Mouse (Mus musculus) heart, postnatal 0 days (tissue): ENCODE data around the gene Zscan5b. TPM values are rescaled to one million over a fixed set of nuclear protein-coding genes. Genes with fewer than 3 reads are reported as not detected.

Experiments used
- ATAC-seq: fragments of 200-750 bp; cut with Nextera tagmentation; 2 replicates; pipeline ENCODE4 v1.8.0; 2017; ENCODE audit warnings: low read depth, moderate number of reproducible peaks, moderate library complexity; ENCODE audit not compliant: insufficient read depth
- DNase-seq: peaks from one replicate; pipeline ENCODE4 v3.0.0-alpha.2; 2016; ENCODE audit warnings: low spot score
- H3K27ac ChIP-seq: fragments of 300-500 bp; sonication (generic); 2 replicates; pipeline ENCODE4 v1.5.1; 2014; ENCODE audit warnings: low read depth, mild to moderate bottlenecking
- H3K27me3 ChIP-seq: fragments of 300-500 bp; sonication (generic); 2 replicates; pipeline ENCODE4 v1.6.1; 2014; ENCODE audit warnings: low read length, mixed read lengths; ENCODE audit not compliant: control insufficient read depth, insufficient read depth
- H3K36me3 ChIP-seq: fragments of 300-500 bp; sonication (generic); replicated peaks from 2 replicates; pipeline ENCODE4 v1.6.1; 2014; ENCODE audit warnings: low read length, mixed read lengths; ENCODE audit not compliant: control insufficient read depth, insufficient read depth
- H3K4me1 ChIP-seq: fragments of 300-500 bp; sonication (generic); 2 replicates; pipeline ENCODE4 v1.6.1; 2014; ENCODE audit warnings: antibody characterized with exemption; ENCODE audit not compliant: control insufficient read depth, insufficient read depth
- H3K4me2 ChIP-seq: fragments of 300-500 bp; sonication (generic); 2 replicates; pipeline ENCODE4 v1.6.1; 2014; ENCODE audit warnings: low read depth, mild to moderate bottlenecking, low read length, moderate library complexity
- H3K4me3 ChIP-seq: fragments of 300-500 bp; sonication (generic); 2 replicates; pipeline ENCODE4 v1.5.1; 2014; ENCODE audit warnings: low read depth, low read length
- H3K9ac ChIP-seq: fragments of 300-500 bp; sonication (generic); replicated peaks from 2 replicates; pipeline ENCODE4 v1.6.1; 2014; ENCODE audit warnings: low read depth, low read length, mixed read lengths
- H3K9me3 ChIP-seq: fragments of 300-500 bp; sonication (generic); replicated peaks from 2 replicates; pipeline ENCODE4 v1.6.1; 2016; ENCODE audit warnings: low read length; ENCODE audit not compliant: control insufficient read depth
- CTCF ChIP-seq: IDR thresholded peaks from 2 replicates; pipeline ENCODE4 v1.5.1; 2016; ENCODE audit warnings: antibody characterized with exemption, control low read depth, low read depth
- EP300 ChIP-seq: IDR thresholded peaks from 2 replicates; pipeline ENCODE4 v1.6.1; 2016; ENCODE audit warnings: antibody characterized with exemption, low read depth
- WGBS: fragments of 180-500 bp; shearing (Covaris S2); extraction: QIAGEN DNeasy Blood & Tissue Kit; methylation state at CpG from one replicate; pipeline ENCODE4 v1.1.7; 2014; 5-methylcytosine and 5-hydroxymethylcytosine counted together
- polyA plus RNA-seq: library from polyadenylated mRNA; unstranded; fragments of >200 nt; fragmentation: Nextera tagmentation; extraction: Ambion mirVana; gene quantifications from 2 replicates; pipeline ENCODE4 v1.2.1, GENCODE M21; 2015
- total RNA-seq: library from RNA; depleted of rRNA; stranded (reverse); fragments of >200 nt; gene quantifications from 2 replicates; pipeline ENCODE4 v1.2.3, GENCODE M21; 2014; ENCODE audit warnings: low replicate concordance

The Zscan5b gene
- total and polyA plus RNA-seq, 2 experiments from 2014 or later, result not detected

DNA sequence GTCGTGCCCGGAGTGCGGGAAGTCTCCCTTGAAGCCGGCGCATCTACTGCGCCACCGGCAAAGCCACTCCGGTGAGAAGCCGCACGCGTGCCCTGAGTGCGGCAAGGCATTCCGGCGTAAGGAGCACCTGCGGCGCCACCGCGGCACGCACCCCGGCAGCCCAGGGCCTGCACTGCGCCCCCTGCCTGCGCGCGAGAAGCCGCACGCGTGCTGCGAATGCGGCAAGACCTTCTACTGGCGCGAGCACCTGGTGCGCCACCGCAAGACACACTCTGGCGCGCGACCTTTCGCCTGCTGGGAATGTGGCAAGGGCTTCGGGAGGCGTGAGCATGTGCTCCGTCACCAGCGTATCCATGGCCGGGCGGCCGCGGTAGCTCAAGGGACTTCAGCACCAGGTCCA is 32.5 kb upstream of the Zscan5b start:
- DNase-seq, result no peak
- WGBS, result 54% methylated on average over 45 of the region's 45 CpGs
- Histone ChIP-seq H3K4me3 (no peak overlapping the region), H3K27me3 (0 out of 2 replicates have a peak, but pooled peaks cover 4% of the 10 kb centered on the region), H3K27ac (no peak overlapping the region), H3K4me2 (no peak overlapping the region), H3K9me3 (no peaks in the 10 kb centered on the region), H3K36me3 (peaks cover 30% of the 10 kb centered on the region), H3K4me1 (peaks cover 3% of the 10 kb centered on the region; the same call in 1 of the 2 replicates), H3K9ac (no peak overlapping the region)
- ATAC-seq, result no peak; the same call in 1 of the 2 replicates
- TF ChIP-seq EP300 (no peak), CTCF (0 out of 2 replicates have a peak, but pooled peaks have one; percentile 29)

DNA sequence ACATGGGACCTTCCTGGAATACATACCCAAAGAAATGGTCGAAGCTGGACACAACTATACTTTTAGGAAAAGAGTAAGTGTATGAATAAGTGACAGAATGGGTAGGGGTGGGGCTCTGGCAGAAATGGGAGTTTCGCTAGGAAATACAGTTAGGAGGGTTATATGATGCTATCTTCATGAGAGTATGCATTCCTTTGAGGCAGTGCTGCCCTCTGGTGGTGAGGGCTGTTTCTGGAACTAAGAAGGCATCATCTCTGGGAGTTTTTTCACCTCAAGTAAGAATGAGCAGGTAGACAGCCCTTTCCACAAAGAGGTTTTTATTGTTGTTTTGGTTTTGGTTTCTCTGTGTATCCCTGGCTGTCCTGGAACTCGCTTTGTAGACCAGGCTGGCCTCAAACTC is 30.7 kb upstream of the Zscan5b start:
- ATAC-seq, result peak; percentile 33; the same call in 1 of the 2 replicates
- DNase-seq, result peak; percentile 50
- Histone ChIP-seq H3K9ac (no peak overlapping the region), H3K27ac (no peak overlapping the region), H3K4me3 (no peak overlapping the region), H3K36me3 (peaks cover 24% of the 10 kb centered on the region), H3K27me3 (0 out of 2 replicates have a peak, but pooled peaks cover 4% of the 10 kb centered on the region), H3K4me2 (no peak overlapping the region), H3K9me3 (no peaks in the 10 kb centered on the region), H3K4me1 (no peaks in the 10 kb centered on the region)
- no peak for TF ChIP-seq EP300
- TF ChIP-seq CTCF, result peak; percentile 87
- 36% methylated on average over 3 of the region's 3 CpGs for WGBS

DNA sequence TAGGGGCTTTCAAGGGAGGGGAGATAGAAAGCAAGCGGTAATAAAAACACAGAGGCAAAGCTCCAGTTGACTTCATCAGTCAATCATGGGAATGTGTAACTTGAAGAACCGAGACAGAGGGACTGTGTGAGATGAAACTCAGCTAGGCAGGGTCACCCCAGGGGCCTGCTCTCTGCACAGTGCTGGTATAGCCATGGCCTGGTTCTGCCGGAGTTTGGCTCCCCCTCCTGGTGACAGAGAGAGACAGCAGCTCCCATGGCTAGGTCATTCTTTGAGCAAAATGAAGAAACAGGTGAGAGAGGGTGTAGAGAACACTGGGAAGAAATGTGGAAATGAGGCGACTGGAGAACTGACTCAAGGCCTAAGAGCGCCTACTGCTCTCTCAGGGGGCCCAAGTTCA is 27.9 kb upstream of the Zscan5b start:
- Histone ChIP-seq H3K9ac (no peak overlapping the region), H3K4me3 (no peak overlapping the region), H3K9me3 (no peaks in the 10 kb centered on the region), H3K27me3 (0 out of 2 replicates have a peak, but pooled peaks cover 9% of the 10 kb centered on the region), H3K27ac (no peak overlapping the region), H3K4me2 (no peak overlapping the region), H3K36me3 (peaks cover 8% of the 10 kb centered on the region; the same call in 1 of the 2 replicates), H3K4me1 (no peaks in the 10 kb centered on the region)
- TF ChIP-seq CTCF (peak; percentile 83), EP300 (no peak)
- WGBS, result 19% methylated on average over 5 of the region's 5 CpGs
- ATAC-seq (peak; percentile 78), DNase-seq (peak; percentile 42)

DNA sequence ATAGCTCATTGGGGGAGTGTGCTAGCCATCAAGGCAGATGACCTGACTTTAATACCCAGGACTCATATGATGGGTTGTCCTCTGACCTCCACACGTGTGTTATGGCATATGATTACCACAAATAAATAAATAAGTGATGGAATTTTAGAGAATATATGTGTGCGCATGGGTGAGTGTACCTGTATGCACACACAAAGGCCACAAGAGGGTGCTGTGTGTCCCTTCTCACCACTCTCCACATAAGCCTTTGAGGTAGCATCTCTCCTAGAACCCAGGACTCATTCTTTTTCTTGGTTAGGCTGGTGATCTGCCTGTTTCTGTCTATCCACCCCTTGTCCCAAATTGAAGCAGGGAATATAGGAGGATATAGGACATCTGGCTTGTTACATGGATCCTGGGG is 26.3 kb upstream of the Zscan5b start:
- DNase-seq (no peak), ATAC-seq (no peak)
- H3K27ac ChIP-seq, result no peak overlapping the region
- H3K27me3 ChIP-seq, result 0 out of 2 replicates have a peak, but pooled peaks cover 5% of the 10 kb centered on the region
- H3K4me3 ChIP-seq, result no peak overlapping the region
- H3K4me2 ChIP-seq, result no peak overlapping the region
- H3K4me1 ChIP-seq, result no peaks in the 10 kb centered on the region
- no peak overlapping the region for H3K9ac ChIP-seq
- 35% methylated on average over 2 of the region's 2 CpGs for WGBS
- H3K9me3 ChIP-seq, result no peaks in the 10 kb centered on the region
- no peaks in the 10 kb centered on the region for H3K36me3 ChIP-seq
- TF ChIP-seq EP300, result no peak
- TF ChIP-seq CTCF, result 0 out of 2 replicates have a peak, but pooled peaks have one; percentile 8

DNA sequence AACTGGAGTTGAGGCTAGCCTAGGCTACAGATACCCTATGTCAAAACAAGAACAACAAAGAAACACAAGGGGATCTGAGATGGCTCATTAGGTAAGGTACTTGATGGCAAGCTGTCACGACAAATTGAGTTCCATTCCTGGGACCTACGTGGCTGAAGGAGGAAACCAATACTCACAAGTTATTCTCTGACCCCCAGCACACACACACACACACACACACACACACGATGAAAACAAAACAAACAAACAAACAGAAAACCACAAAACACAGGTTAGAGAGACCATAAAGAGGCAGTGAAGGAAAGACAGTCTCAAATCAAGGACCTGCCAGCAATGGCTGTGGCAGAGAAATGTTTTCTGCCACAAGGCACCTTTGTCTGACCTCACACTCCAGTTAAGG is 25.3 kb upstream of the Zscan5b start, which contains the start of gene Galp:
Galp (plus strand) TSS at position 301 of the 400 bp plus-strand sequence.
- Histone ChIP-seq H3K27ac (no peak within 1 kb of the TSS), H3K36me3 (no peaks in the 10 kb centered on the region), H3K4me2 (no peak within 1 kb of the TSS), H3K4me3 (no peak within 1 kb of the TSS), H3K9me3 (no peaks in the 10 kb centered on the region), H3K4me1 (no peaks in the 10 kb centered on the region), H3K27me3 (0 out of 2 replicates have a peak, but pooled peaks cover 5% of the 10 kb centered on the region), H3K9ac (no peak within 1 kb of the TSS)
- ATAC-seq, result no peak
- DNase-seq, result no peak
- 41% methylated on average over 3 of the region's 3 CpGs for WGBS
- TF ChIP-seq CTCF (no peak), EP300 (no peak)

DNA sequence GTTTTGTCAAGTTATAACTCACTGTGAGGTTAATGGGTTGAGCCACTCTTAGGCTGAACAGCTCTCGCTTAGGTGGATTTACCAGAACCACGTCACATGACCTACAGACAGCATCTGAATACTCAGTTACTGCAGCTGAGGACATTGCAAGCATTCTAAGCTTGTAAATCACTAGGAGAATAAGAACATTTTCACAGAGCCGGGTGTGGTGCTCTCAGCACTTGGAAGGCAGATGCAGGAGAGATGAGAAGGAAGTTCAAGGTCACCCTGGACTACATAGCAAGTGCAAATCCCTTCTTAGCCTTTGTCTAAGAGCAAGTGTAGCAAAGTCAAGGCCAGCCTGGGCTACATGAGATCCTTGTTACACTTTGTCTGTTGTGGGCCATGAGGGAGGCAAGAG is 17.9 kb upstream of the Zscan5b start:
- Histone ChIP-seq H3K27ac (no peak overlapping the region), H3K27me3 (no peaks in the 10 kb centered on the region), H3K4me3 (no peak overlapping the region), H3K4me1 (no peaks in the 10 kb centered on the region), H3K9ac (no peak overlapping the region), H3K9me3 (no peaks in the 10 kb centered on the region), H3K36me3 (no peaks in the 10 kb centered on the region), H3K4me2 (no peak overlapping the region)
- TF ChIP-seq EP300, result no peak
- TF ChIP-seq CTCF, result no peak
- no peak for DNase-seq
- ATAC-seq, result no peak
- 68% methylated on average over 3 of the region's 3 CpGs for WGBS
